Mouse (Mus musculus): ENCODE measurements around the gene Irf2bpl. TPM values are rescaled to one million over a fixed set of nuclear protein-coding genes. Genes with fewer than 3 reads are reported as not detected.

Irf2bpl gene
- total RNA-seq (2021): 10 to 100 TPM; 39.7 to 53.2 TPM
- long read RNA-seq, experiment 1, full-length matches to known transcripts: 70 of 70 reads
- long read RNA-seq, experiment 1, partial matches to known transcripts: 0 of 70 reads
- long read RNA-seq, experiment 1, other reads (novel, unspliced or antisense): 0 of 70 reads
- long read RNA-seq, experiment 2, full-length matches to known transcripts: 17 of 17 reads
- long read RNA-seq, experiment 2, partial matches to known transcripts: 0 of 17 reads
- long read RNA-seq, experiment 2, other reads (novel, unspliced or antisense): 0 of 17 reads

DNA sequence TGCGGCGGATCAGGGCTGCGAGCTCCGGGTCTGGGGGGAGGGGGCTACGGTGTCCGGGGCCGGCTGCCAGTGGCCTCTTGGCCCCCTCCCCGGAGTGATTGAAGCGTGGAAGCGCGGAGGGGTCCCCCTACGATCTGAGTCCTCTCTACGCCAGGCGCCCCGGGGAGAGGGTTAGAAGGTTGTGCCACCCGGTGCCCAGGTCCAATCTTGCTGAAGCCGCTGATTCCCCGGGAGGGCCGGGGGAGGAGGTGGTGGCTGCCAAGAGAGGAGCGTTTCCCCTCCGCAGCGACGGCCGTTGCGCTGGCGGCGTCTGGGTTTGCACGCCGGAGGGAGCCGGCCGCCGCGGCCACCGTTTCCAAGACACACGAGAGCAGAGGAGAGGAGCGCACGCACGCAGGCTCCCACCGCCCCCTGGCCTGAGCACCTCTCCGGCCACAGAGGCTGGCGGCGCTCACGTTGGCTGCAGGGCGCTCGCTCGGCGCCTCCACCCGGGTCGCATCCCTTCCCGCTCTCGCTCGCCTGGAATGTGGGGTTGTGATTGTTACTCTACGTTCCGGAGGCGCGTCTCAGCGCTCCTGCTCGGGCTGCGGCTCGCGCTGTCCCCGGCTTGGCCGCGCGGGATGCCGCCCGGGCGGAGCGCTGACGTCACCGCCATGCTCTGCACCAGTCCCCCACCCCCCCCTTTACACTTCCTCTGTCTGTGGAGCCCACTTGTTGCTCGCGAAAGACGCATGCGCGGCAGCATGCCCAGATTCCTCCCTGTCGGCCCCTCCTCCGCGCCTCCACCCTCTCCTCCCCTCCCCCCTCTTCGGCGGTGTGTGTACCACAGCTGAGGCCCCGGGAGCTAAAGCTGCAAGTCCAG lies at the start of gene Irf2bpl:
Irf2bpl (minus strand) TSS at position 602 of the 862 bp plus-strand sequence.
- peak; percentile 100 for DNase-seq

DNA sequence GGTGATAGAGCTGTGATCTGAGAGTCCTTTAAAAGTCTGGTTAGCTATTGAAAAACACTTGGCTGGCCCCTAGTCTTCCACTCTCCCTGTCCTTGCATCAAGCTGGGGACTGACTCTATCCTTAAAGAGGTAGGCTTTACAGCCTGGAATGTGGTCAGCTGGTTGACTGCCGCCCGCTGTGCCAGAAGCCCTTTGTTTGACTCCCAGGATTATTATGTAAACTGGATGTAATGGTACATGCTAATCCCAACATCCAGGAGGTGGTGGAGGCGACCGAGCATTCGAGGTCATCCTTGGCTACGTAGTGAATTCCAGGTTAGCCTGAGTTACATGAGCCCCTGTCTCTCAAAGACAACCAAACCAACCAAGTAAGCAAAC lies 48.0 kb upstream of the Irf2bpl start:
- DNase-seq: peak; percentile 47

DNA sequence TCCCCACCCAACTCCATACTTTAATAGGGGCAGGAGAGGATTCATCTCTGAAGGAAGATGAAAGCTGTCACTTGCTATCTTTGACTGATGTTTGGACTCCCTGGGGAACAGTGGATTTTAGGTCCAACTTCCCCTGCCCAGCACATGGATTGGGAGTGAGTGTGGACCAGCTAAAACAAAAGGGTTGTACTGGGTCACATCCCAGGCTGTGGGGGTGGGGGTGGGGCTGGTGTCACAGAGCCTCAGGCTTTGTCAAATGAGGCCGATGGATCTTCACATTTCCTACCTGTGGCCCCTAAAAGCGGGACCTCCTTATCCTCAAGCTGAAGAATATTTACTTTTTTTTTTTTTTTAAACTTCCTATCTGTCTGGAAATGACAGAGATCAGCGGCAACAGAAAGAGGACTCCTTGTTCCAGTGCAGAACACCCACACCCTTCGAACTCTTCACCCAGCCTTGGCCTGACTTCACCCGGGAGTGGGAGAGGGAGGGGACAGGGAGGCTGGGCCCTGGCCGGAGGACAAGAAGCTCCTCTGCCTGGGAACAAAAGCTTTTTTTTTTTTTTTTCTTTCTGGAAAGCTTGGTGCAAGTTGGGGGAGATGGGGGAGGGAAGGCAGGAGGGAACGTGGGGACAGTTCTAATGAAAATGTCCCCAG lies 47.4 kb upstream of the Irf2bpl start:
- peak; percentile 82 for DNase-seq

DNA sequence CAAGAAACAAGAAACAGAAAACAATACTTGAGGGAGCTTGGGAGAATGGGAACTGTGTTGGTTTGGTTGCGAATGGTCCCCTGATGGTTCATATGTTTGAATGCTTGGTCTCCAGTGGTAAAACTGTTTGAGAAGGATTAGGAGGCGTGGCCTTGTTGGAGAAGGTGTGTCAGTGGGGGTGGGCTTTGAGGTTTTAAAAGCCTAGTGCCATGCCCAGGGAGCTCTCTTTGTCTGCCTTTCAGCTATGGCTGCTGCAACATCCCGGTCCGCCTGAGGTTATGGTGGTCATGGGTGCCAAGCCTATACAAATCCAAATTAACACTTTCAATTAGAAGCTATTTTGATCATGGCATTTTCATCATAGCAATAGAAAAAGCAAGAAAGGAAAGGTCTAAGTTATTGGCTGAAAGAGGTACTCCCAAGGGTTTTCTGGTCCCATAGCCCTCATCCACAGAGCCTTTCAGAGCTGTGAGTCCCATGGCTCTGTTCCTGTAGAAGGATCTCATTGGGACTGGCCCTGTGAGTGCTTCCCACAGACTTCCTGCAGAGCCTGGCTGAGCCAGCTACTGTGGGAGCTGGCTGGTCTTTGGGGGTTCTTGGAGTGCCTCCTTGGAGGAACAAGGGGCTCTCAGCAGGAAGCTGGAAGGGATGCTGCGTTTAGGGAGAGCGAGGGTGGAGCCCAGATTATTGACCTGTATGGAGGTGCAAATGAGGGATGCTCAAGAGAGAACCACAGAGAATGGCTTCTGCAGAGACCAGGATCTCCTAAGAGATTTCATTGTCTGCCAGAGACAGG lies 46.5 kb upstream of the Irf2bpl start:
- DNase-seq: no peak

DNA sequence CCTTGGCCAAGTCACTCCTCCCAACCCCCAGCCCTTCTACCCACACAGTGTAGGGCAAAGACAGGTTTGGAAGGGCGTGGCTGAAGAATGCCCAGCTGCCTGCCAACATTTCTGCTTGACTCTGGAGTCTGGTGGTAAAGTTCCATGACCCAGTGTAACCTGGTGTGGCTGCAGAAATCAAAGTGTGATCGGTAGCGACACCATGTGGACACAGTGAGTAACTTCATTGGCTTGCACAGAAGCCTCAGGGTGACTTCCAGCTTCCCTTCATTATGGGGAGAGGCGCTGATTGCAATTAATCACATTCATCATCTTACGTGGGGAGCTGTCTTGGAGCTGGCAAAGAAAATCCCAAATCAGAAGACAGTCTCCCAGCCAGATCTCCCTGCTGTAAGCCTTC lies 39.2 kb upstream of the Irf2bpl start:
- peak; percentile 84 for DNase-seq

DNA sequence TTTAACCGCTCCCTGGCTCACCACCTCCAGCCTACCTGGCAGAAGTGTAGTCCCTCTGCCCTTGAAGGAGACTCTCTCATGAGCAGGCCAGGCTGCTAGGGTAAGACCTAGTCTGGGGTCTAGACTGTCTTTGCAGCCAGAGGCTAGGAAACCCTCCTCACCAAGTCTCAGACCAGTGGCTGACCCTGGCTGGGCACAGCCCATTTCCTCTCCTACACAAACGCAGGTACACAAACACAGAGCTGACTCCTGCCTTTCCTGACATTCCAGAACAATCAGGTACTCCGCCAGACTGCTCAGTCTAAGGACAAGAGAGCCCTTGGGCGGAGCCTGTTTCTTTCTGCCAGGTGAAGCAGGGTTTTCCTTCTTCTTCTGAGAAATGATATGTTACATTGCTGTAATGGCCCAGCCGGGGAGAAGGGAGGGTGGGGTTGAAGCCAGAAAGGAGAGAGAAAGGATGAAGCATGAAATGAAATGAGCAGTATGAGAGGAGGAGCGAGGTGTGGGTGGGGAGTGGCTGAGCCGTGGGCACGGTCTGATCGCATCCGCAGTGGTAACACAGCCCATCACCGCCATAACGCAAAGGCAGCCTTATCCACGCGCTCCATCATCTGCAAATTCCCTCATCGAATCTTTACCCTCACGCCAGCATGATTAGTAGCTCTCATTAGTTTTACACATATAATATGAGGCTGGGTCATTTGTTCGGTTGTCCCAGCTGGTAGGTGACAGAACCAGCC lies 34.6 kb upstream of the Irf2bpl start:
- DNase-seq: no peak

DNA sequence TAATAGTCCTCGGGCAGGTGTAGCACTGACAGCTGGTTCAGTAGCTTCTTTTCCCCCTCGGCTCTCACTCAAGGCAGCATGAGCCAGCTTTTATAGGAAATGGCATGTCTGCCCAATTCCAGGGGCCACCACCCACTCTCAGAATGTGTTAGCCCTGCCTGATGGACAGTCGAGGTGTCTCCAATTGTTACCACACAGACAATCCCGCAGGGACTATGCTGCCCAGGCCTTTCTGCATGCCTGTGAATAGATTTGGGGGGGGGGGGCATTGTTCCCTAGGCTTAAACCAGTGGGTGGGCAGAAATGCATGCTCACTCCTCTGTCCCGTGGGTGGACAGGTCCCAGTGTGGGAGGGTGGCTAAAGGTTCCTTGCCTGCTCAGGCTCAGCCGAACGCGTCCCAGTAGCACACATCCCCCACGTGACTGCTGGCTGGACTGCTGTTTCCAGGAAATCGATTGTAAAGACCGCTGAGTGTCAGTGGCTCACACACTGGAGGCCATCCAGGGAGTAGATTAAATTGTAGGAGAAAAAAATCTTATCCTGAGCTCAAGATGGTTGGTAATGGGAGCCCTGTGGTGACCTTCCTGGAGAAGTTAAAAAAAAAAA lies 33.9 kb upstream of the Irf2bpl start:
- no peak for DNase-seq

DNA sequence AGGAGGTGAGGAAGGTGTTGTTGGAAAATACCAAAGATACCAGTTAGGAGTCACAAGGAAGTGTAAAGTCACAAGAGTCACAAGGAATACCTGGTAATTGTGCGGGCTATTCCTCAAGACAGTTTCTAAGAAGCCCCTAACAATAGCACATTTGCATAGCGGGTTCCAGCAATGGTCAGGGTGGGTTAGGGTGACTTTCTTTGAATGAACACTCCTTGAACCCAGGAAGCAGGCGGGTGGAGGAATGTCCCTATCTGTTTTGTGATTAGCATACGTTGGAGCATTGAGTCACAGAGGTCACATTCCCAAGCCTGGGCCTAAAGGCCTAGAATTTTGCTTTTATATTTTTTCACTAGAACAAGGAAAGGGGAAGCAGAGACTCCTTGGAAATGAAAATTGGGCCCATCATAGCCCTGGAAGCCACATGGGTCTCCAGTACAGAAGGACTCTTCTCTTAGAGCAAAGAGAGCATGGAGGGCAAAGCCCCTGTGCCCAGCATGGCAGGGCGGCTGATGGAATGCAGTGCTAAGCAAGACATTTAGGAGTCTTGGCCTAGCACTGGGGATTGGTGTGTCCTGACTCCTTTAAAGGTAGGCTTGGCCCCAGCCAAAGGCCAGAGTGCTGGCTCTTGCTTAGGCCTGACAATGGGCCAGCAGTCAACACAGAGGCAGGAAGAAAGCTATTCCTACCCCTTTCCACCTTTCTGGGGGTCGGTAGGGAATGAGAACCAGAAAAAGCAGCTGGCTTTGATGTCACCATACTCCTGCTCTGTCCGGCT lies 32.4 kb upstream of the Irf2bpl start:
- no peak for DNase-seq

DNA sequence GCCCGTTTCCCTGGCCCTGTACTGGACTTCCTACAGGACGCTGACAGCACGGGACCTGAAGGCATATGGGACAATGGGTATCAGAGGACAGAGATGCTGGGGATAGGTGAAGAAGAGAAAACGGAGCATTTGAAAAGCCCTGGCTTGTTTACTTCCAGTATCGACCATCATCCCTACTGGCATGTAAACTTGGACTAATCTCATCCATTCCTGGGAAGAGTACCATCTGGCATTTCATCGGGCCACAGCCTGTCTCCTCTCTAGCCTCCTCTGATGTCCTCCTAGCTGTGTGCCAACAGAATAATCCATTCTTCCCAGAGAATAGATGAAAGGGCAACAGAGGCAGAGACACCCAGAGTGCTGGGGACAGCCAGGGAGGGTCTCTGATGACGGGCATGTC lies 31.0 kb upstream of the Irf2bpl start:
- no peak for DNase-seq

DNA sequence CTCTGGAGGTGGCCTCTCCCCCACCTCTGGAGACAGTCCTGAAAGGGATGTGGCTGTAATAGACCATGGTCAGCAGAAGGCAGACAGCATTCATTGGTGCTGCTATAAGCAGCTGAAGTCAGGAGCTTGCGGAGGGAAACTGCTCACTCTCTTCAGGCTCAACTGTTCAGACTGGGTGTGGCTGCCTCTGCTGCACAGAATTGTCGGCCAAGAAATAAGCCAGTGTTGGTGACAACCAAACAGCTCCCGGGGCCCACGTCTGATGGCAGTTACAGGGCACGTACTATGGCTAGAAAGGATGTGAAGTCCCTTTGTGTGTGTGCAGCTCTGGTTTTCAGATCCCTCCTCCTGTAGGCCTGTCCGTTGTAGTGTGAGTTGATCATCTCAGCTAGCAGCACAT lies 30.2 kb upstream of the Irf2bpl start:
- DNase-seq: no peak

DNA sequence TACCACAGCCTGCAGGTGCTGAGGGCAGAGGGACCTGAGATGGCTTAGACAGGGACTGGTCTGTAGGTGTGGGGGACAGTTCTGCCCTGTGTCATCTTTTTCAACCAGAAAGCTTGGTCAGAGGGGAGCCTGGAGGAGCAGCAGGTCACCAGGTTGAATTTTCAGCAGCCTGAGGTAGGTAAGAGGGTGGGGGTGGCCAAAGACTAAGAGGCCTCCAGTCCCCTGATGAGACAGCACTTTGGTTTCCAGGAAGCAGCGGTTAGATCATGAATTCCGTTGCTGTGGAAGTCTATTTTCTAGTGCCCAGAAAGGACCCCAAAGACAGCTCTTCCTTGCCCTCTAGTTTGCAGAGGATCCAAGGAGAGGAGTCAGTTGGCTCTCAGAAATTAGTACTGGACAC lies 29.8 kb upstream of the Irf2bpl start:
- DNase-seq: no peak

DNA sequence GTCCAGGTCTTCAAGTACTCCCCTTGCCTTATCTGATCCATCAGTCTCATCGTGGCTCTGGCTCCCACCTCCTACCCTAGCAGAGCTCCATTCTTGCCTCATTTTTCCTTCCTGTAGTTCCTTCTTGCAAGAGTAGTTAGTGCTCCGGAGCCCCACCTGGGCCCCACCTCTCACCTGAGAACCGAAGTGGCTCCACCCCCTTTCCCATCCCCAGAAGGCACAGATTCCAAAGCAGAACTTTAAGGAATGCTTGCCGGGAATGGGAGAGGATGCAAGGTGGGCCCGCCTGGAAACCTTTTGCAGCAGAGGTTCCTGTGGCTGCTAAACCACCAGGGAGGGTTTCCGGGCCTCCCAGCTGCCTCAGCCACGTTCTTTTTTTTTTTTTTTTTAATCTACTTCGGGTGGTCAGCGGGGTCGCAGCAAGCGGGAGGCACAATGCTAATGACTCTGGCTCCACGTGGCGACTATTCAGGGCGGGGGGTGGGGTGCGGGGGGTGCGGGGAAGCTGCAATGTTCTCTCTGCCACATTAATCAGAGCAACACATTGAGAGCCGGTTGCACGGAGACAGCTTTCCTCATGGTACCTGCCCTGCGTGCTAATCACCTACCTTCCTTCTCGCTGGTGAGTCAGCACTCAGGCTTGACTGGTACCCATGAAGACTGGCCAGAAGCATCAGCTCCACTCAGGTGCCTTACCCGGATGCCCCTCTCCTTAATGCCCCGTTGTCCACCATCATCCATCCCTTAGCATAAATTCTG lies 27.9 kb upstream of the Irf2bpl start:
- DNase-seq: no peak

DNA sequence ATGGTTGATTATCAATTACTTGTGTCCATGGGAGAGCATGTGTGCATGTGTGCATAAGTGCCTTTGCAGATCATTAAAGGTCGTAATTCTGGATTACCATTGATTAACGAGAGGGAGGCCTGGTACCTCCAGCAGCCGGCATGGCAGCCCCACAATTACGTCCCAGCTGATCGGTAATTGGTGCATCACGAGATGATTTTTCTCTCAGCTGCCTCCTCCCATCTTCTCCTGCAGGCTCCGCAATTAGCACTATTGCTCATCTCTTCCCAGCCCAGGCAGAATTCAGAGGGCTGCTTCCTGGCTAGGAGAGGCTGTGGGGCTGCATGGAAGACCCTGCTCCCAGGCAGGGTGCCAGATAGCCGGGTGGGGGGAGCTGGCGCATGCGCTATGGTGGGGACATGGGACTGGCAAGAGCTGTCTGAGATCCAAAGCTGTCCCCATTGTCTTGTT lies 26.9 kb upstream of the Irf2bpl start:
- no peak for DNase-seq

DNA sequence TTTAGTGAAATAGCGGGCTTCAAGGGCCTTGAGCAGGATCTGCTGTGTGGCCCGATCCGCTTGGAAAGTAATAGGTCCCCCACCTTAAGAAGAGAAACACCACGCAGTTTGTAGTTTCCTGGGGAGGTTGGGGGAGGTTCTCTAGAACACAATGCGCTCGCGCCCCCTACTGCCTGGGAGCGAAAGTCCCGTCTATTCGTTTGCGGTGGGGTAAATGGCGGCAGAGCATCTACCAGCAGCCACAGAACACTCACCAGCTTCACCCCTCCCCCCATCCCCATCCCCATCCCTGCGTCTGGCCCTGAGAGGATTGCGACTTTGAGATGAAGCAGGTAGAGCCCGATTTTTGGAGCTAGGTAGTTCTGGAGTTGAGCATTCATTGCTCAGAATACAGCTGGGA lies 21.8 kb upstream of the Irf2bpl start:
- DNase-seq: peak; percentile 91

DNA sequence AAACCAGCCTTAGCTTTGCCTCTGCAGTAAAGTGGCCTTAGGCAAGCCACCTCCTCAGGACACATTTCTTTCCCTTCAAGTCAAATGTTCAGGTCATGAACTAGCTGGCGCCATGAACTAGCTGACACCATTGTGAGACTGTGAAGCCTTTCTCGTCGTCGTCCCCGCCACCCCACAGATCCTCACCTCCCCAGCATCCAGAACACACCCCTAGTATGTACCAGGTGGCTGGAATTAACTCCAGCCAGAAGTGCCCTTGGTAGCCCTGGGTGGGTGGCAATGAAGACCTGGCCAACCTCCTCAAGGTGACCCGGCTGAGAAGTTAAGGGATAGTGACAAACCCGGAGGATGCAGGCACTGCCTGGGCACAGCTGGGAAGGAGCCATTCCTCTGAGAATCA lies 21.3 kb upstream of the Irf2bpl start:
- no peak for DNase-seq

DNA sequence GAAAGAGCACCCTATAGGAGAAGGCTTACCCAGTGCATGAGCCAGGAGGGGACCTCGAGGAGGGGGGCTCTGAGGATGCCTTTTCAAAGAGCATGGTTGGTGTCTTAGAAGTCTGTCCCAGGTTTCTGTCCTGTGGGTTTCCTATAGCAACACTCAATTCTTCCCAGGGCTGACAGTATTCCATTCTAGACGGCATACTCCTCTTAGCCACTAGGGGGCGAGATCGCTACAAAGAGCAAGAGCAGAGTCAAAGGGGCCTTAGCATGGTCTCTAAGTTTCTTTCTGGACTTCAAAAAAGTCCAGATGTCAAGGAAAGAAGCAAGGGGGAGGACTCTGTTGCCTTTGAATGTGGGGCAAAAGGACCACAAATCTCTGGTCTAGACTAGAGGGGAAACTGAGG lies 20.6 kb upstream of the Irf2bpl start:
- DNase-seq: peak; percentile 68

DNA sequence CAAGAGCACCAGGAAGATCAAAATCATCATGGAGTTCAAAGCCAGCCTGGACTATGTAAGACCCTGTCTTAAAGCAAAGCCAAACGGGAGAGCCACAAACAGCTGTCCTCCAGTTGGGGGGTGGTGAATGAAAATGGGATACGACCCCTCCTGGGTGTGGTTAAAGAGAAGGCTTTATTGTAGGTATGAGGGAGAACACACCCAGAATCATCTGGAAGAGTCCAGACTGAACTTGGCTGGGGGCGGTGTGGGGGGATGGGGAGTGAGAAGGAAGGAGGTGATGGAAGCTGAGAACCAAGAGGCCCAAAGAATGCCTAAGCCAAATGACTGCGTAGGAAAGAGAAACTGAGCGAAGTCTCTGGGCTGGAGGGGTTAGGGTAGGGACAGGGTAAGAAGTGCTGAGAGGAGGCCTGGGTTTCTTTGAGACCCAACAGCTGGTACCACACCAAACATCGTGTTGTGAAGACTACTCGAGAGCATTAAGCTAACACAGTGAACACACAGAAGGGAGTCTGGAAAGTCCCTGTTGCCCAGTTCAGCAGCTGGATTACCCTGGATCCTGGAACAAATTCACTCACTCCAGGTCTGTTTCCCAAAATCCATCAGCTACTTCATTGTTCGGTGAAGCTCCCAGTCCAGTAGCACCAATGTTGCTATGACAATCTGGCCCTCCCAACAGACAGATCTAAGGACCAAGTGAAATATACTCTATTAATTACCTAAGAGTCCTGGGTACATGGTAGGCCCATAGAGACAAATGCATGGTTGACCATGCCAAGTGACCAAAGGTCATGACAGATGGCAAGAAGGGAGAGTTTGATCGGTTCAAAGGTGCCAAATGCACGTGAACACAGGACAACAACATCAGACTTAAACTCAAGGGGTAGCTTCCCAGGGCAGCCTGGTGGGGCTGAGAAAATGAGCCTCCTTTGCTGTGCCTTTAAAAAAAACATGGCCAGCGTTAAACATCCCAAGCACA lies 19.5 kb upstream of the Irf2bpl start:
- DNase-seq: no peak

DNA sequence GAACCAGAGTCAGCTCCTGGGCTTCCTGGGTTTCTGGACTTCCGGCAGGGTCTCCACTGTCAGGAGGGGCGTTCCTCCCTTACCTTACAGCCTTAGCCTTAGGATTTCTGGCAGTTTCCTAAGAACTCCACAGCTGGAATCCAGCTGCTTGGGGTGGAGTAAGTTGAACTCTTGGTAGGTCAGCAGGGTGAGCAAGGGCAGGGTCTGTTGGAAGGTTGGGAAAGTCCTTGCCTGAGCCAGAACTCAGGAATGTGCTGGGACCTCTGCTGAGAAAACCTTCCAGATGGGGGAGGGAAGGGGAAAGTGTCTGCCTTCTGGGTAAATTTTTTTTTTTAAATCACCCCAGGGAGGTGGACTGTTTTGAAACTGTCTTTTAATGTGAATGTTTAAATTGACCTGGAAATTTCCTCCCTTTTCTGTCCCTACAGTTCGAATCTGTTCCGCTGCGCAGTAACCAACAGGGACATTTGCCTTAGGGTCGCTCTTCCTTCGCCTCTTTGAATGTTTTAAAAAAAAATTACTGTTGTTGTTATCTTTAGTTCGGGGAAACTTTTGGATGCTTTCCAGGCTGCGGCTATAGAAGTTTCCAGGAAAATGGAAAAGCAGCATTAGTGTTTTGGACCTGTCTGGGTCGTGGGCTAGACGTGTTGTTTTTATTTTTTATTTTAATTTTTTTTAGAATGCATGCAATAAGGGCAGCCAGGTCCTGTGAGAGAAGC lies 15.0 kb upstream of the Irf2bpl start:
- no peak for DNase-seq
